Comparison of ENCODE assay signal across 9 mouse cellular contexts in the genomic region with DNA sequence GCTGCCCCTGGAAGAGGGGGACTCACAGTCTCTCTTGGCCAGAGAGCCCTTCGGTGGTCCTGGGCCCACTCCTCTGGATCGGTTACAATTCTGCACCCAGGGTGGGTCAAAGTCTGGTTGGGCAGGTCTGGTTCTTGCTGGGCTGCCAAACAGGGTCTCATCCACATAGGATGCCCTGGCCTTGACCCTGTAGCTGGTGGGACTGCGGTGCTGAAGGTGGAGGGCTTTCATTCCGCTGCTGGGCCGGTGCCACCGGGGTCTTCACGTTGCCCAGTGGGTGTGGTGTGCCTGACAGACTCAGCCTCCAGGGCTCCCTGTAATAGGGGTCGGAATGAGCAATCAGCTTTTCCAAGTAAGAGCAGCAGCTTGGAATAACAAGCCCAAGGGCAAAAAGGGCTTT. TPM values are rescaled to one million over a fixed set of nuclear protein-coding genes. Genes with fewer than 3 reads are reported as not detected.
A peak's percentile ranks its signal among the peaks of the same experiment; 100 is the strongest.
DNase-seq lines count a peak whose midpoint lies in the region; ATAC-seq and TF ChIP-seq lines count a peak whose summit lies in the region.
"Had no signal": no experiment of that assay in that cellular context is flagged by ENCODE, and none has a peak within 500 bp of the region (broad histone marks: within the 10 kb centered on the region; RNA-seq: fewer than 3 reads in every experiment).

No protein-coding gene starts in this region.

- H3K4me3 ChIP-seq in heart, adult 2 months: peak overlapping the region; percentile 74
- H3K4me3 ChIP-seq in CH12.LX (replicated peaks in 1 of 3; ENCODE audit: low read depth in 2 of 3, low read length in 2 of 3, poor library complexity in 1 of 3): peak overlapping the region in 1 of 3 experiments; percentile 62
- peak overlapping the region; percentile 57 for H3K4me3 ChIP-seq in forebrain, embryonic 14.5 days (ENCODE audit: low read depth, low read length)
- peak overlapping the region; percentile 81 for H3K4me3 ChIP-seq in liver, embryonic 15.5 days (replicated peaks)

- TF ChIP-seq RAD21 in CH12.LX (IDR thresholded peaks at IDR 0.05; ENCODE audit: low read depth, low read length): no peak

- no peak for TF ChIP-seq EP300 in heart, adult 2 months (IDR thresholded peaks at IDR 0.05; ENCODE audit: insufficient read depth, low read depth, low read length)
- TF ChIP-seq EP300 in CH12.LX (IDR thresholded peaks at IDR 0.05; ENCODE audit: low read length): no peak

- intact Hi-C loops in heart, adult 2 months (cut with DNase I): no loop called here
- intact Hi-C loops in heart, postnatal 14 days (cut with DNase I): no loop called here
- intact Hi-C loops in left cerebral cortex, postnatal 14 days (cut with DNase I): no loop called here

- no peak overlapping the region; the same call in 1 of the 2 replicates for H3K27ac ChIP-seq in heart, adult 2 months
- H3K27ac ChIP-seq in CH12.LX (ENCODE audit: insufficient read depth, low read depth): no peak overlapping the region
- H3K27ac ChIP-seq in forebrain, embryonic 14.5 days (ENCODE audit: low read depth, low read length): no peak overlapping the region
- peak overlapping the region; percentile 86 for H3K27ac ChIP-seq in liver, embryonic 15.5 days (replicated peaks)

- no peaks in the 10 kb centered on the region for H3K27me3 ChIP-seq in heart, adult 2 months (ENCODE audit: control insufficient read depth, insufficient read depth, low read length)
- no peaks in the 10 kb centered on the region for H3K27me3 ChIP-seq in CH12.LX (replicated peaks)
- no peaks in the 10 kb centered on the region for H3K27me3 ChIP-seq in forebrain, embryonic 14.5 days (replicated peaks; ENCODE audit: control insufficient read depth, insufficient read depth, low read length)
- no peaks in the 10 kb centered on the region for H3K27me3 ChIP-seq in liver, embryonic 15.5 days

- no peak for TF ChIP-seq POLR2A in heart, adult 2 months (IDR thresholded peaks at IDR 0.05; ENCODE audit: insufficient read depth, low read depth, low read length)
- TF ChIP-seq POLR2A in CH12.LX (IDR thresholded peaks at IDR 0.05; ENCODE audit: low read depth, low read length): no peak

- dilution Hi-C loops in CH12.LX (cut with MboI; ENCODE audit: extremely low pct_ligation_motif_present, extremely low pct_unique_long_range_greater_than_20kb, low sequenced_read_pairs): no loop called here

- TF ChIP-seq CTCF in heart, adult 2 months (IDR thresholded peaks at IDR 0.05): no peak
- no peak for TF ChIP-seq CTCF in CH12.LX (conservative IDR thresholded peaks at IDR 0.05 in 1 of 2, IDR thresholded peaks at IDR 0.05 in 1 of 2; ENCODE audit: low read depth in 2 of 2, low read length in 2 of 2)

- peak overlapping the region; percentile 67 for H3K4me2 ChIP-seq in CH12.LX (ENCODE audit: insufficient read depth, low read depth, poor library complexity, severe bottlenecking)
- peak overlapping the region; percentile 81 for H3K4me2 ChIP-seq in forebrain, embryonic 14.5 days (ENCODE audit: low read length)
- H3K4me2 ChIP-seq in liver, embryonic 15.5 days: peak overlapping the region; percentile 92

- H3K36me3 ChIP-seq in heart, adult 2 months (ENCODE audit: control insufficient read depth, insufficient read depth, low read length): no peaks in the 10 kb centered on the region
- H3K36me3 ChIP-seq in CH12.LX (replicated peaks in 1 of 2; ENCODE audit: control insufficient read depth in 1 of 2, insufficient read depth in 1 of 2, low read length in 1 of 2): peaks cover 6 to 50% of the 10 kb centered on the region in 2 experiments
- no peaks in the 10 kb centered on the region for H3K36me3 ChIP-seq in forebrain, embryonic 14.5 days (ENCODE audit: control insufficient read depth, insufficient read depth, low read length)
- peaks cover 13% of the 10 kb centered on the region for H3K36me3 ChIP-seq in liver, embryonic 15.5 days (replicated peaks)

- H3K9me3 ChIP-seq in CH12.LX (replicated peaks; ENCODE audit: low read length): peaks cover 2% of the 10 kb centered on the region
- 0 out of 2 replicates have a peak, but pooled peaks cover 3% of the 10 kb centered on the region for H3K9me3 ChIP-seq in forebrain, embryonic 14.5 days (replicated peaks; ENCODE audit: control insufficient read depth, low read length)
- H3K9me3 ChIP-seq in liver, embryonic 15.5 days (replicated peaks): 0 out of 2 replicates have a peak, but pooled peaks cover 4% of the 10 kb centered on the region

- ATAC-seq in forebrain, embryonic 14.5 days: no peak
- ATAC-seq in liver, embryonic 15.5 days (ENCODE audit: insufficient read depth): no peak

- DNase-seq in heart, adult 2 months: no peak
- no peak for DNase-seq in heart, postnatal 14 days
- no peak for DNase-seq in CH12.LX (ENCODE audit: extremely low read depth)
- DNase-seq in forebrain, embryonic 14.5 days (ENCODE audit: low spot score): no peak
- DNase-seq in ovary, adult 18-20 months (ENCODE audit: low spot score): no peak
- no peak for DNase-seq in left cerebral cortex, postnatal 14 days (ENCODE audit: low spot score in 2 of 2)
- DNase-seq in urinary bladder, postnatal 14 days (ENCODE audit: low spot score): no peak
- DNase-seq: gastrocnemius, postnatal 36 days had no signal

- peak overlapping the region; percentile 25; the same call in 1 of the 2 replicates for H3K9ac ChIP-seq in heart, adult 2 months (ENCODE audit: low read depth, low read length)
- H3K9ac ChIP-seq in CH12.LX (ENCODE audit: insufficient read depth, low read depth): 0 out of 2 replicates have a peak overlapping the region, but pooled peaks have one; percentile 59
- H3K9ac ChIP-seq in forebrain, embryonic 14.5 days (ENCODE audit: low read length): peak overlapping the region; percentile 64
- H3K9ac ChIP-seq in liver, embryonic 15.5 days: peak overlapping the region; percentile 50; the same call in 1 of the 2 replicates

- in situ Hi-C loops in CH12.LX (cut with MboI; ENCODE audit: low pct_ligation_motif_present, low pct_unique_long_range_greater_than_20kb, low sequenced_read_pairs): loop anchor here (25.0 kb wide), 2 partner anchors 349 to 474 kb away; no protein-coding TSS in a partner anchor

- H3K79me2 ChIP-seq in heart, adult 2 months (replicated peaks; ENCODE audit: control insufficient read depth, insufficient read depth, low read length): no peaks in the 10 kb centered on the region; the same call in 1 of the 2 replicates
- H3K79me2 ChIP-seq in CH12.LX (replicated peaks; ENCODE audit: control insufficient read depth, extremely low read depth, insufficient read depth, poor library complexity, severe bottlenecking): peaks cover 30% of the 10 kb centered on the region

- 57% methylated on average over 8 of the region's 8 CpGs for WGBS in heart, adult 2 months
- 54% methylated on average over 8 of the region's 8 CpGs for WGBS in forebrain, embryonic 14.5 days
- WGBS in liver, embryonic 15.5 days (ENCODE audit: insufficient replicate concordance): 58% methylated on average over 8 of the region's 8 CpGs

- H3K4me1 ChIP-seq in heart, adult 2 months (ENCODE audit: control insufficient read depth, insufficient read depth, low read length): peaks cover 6% of the 10 kb centered on the region
- H3K4me1 ChIP-seq in CH12.LX (ENCODE audit: control insufficient read depth in 1 of 2, insufficient read depth in 2 of 2): peaks cover 5 to 27% of the 10 kb centered on the region in 2 experiments; a peak in 3 of 4 replicates
- peaks cover 14% of the 10 kb centered on the region for H3K4me1 ChIP-seq in forebrain, embryonic 14.5 days (ENCODE audit: control insufficient read depth, insufficient read depth, low read length)
- H3K4me1 ChIP-seq in liver, embryonic 15.5 days (replicated peaks): peaks cover 40% of the 10 kb centered on the region

RNA-seq across cellular contexts. Expression of gene Rita1, which starts 1.0 kb away (rescaled TPM):
- 10 to 100 TPM; 14.2 to 16.0 TPM for total RNA-seq in heart, adult 2 months (2021)
- polyA plus RNA-seq in heart, adult 2 months (2012; rRNA removed): 15.3 and 21.7 TPM in 2 replicates
- 10 to 100 TPM; 15.1 to 18.3 TPM for total RNA-seq in heart, postnatal 14 days (2021)
- total RNA-seq in CH12.LX (2012; rRNA removed): 6.3 and 7.3 TPM in 2 replicates
- 6.2 and 7.3 TPM in 2 replicates for total RNA-seq in CH12.LX (2014; rRNA removed)
- 10.2 and 10.8 TPM in 2 replicates for polyA plus RNA-seq in CH12.LX (2012; ENCODE audit: insufficient read length, low read depth)
- polyA plus RNA-seq in forebrain, embryonic 14.5 days (2014; fragmentation: Nextera tagmentation; extraction: Ambion mirVana): 15.9 and 18.3 TPM in 2 replicates
- polyA plus RNA-seq in liver, embryonic 15.5 days (2015; fragmentation: Nextera tagmentation; extraction: Ambion mirVana): 4.0 TPM in 2 replicates
- total RNA-seq in left cerebral cortex, postnatal 14 days (2021): 10 to 100 TPM; 31.5 to 32.4 TPM

RNA-seq across cellular contexts. Expression of gene Ddx54, which starts 1.1 kb away (rescaled TPM):
- total RNA-seq in heart, adult 2 months (2021): 10 to 100 TPM; 21.4 to 22.5 TPM
- polyA plus RNA-seq in heart, adult 2 months (2012; rRNA removed): 16.2 and 18.2 TPM in 2 replicates
- 10 to 100 TPM; 20.4 to 22.5 TPM for total RNA-seq in heart, postnatal 14 days (2021)
- total RNA-seq in CH12.LX (2012; rRNA removed) (83.6 and 93.6 TPM in 2 replicates), CH12.LX (2014; rRNA removed) (56.6 and 63.7 TPM in 2 replicates)
- 91.8 and 96.8 TPM in 2 replicates for polyA plus RNA-seq in CH12.LX (2012; ENCODE audit: insufficient read length, low read depth)
- polyA plus RNA-seq in forebrain, embryonic 14.5 days (2014; fragmentation: Nextera tagmentation; extraction: Ambion mirVana): 26.9 and 33.1 TPM in 2 replicates
- 16.2 and 17.7 TPM in 2 replicates for polyA plus RNA-seq in liver, embryonic 15.5 days (2015; fragmentation: Nextera tagmentation; extraction: Ambion mirVana)
- total RNA-seq in left cerebral cortex, postnatal 14 days (2021): 10 to 100 TPM; 44.5 to 48.0 TPM

RNA-seq across cellular contexts. Expression of gene Iqcd, which starts 22.6 kb away (rescaled TPM):
- not detected for total RNA-seq in heart, adult 2 months (2021)
- polyA plus RNA-seq in heart, adult 2 months (2012; rRNA removed): 0.14 and 0.20 TPM in 2 replicates
- total RNA-seq in heart, postnatal 14 days (2021): under 1 TPM in 1 of 2 experiments, not detected in 1; 0.15 TPM
- total RNA-seq in CH12.LX (2012; rRNA removed): 0.25 and 0.59 TPM in 2 replicates
- total RNA-seq in CH12.LX (2014; rRNA removed): not detected in 2 replicates
- polyA plus RNA-seq in CH12.LX (2012; ENCODE audit: insufficient read length, low read depth): 0.35 and 0.77 TPM in 2 replicates
- 2.0 and 2.4 TPM in 2 replicates for polyA plus RNA-seq in forebrain, embryonic 14.5 days (2014; fragmentation: Nextera tagmentation; extraction: Ambion mirVana)
- 0.90 and 1.2 TPM in 2 replicates for polyA plus RNA-seq in liver, embryonic 15.5 days (2015; fragmentation: Nextera tagmentation; extraction: Ambion mirVana)
- under 1 TPM; 0.22 to 0.59 TPM for total RNA-seq in left cerebral cortex, postnatal 14 days (2021)

RNA-seq across cellular contexts. Expression of gene Cfap73, which starts 22.6 kb away (rescaled TPM):
- total RNA-seq in heart, adult 2 months (2021): not detected
- 0.16 TPM in 1 of 2 replicates, not detected in the other for polyA plus RNA-seq in heart, adult 2 months (2012; rRNA removed)
- total RNA-seq in heart, postnatal 14 days (2021): not detected
- total RNA-seq in CH12.LX (2012; rRNA removed) (not detected in 2 replicates), CH12.LX (2014; rRNA removed) (not detected in 2 replicates)
- polyA plus RNA-seq in CH12.LX (2012; ENCODE audit: insufficient read length, low read depth): 0.26 TPM in 1 of 2 replicates, not detected in the other
- polyA plus RNA-seq in forebrain, embryonic 14.5 days (2014; fragmentation: Nextera tagmentation; extraction: Ambion mirVana): 0.19 and 0.57 TPM in 2 replicates
- polyA plus RNA-seq in liver, embryonic 15.5 days (2015; fragmentation: Nextera tagmentation; extraction: Ambion mirVana): not detected in 2 replicates
- not detected for total RNA-seq in left cerebral cortex, postnatal 14 days (2021)
- total RNA-seq: gastrocnemius, postnatal 36 days had no signal

RNA-seq across cellular contexts. Expression of gene Tpcn1, which starts 22.9 kb away (rescaled TPM):
- 10 to 100 TPM; 30.7 to 35.1 TPM for total RNA-seq in heart, adult 2 months (2021)
- polyA plus RNA-seq in heart, adult 2 months (2012; rRNA removed): 53.7 and 59.7 TPM in 2 replicates
- total RNA-seq in heart, postnatal 14 days (2021): 10 to 100 TPM; 34.1 to 39.0 TPM
- total RNA-seq in CH12.LX (2012; rRNA removed): 1.9 and 2.2 TPM in 2 replicates
- total RNA-seq in CH12.LX (2014; rRNA removed): 0.90 and 1.0 TPM in 2 replicates
- 4.2 and 5.4 TPM in 2 replicates for polyA plus RNA-seq in CH12.LX (2012; ENCODE audit: insufficient read length, low read depth)
- polyA plus RNA-seq in forebrain, embryonic 14.5 days (2014; fragmentation: Nextera tagmentation; extraction: Ambion mirVana): 10.5 and 13.3 TPM in 2 replicates
- polyA plus RNA-seq in liver, embryonic 15.5 days (2015; fragmentation: Nextera tagmentation; extraction: Ambion mirVana): 22.7 and 26.4 TPM in 2 replicates
- total RNA-seq in left cerebral cortex, postnatal 14 days (2021): 10 to 100 TPM; 47.7 to 50.0 TPM
